Mouse (Mus musculus) cerebellum, adult 2 months (tissue): ENCODE data around the gene Arcn1.

Experiments used
- CTCF ChIP-seq: fragments of 200-500 bp; IDR thresholded peaks from 2 replicates; pipeline ENCODE4 v1.5.1; 2011; ENCODE audit warnings: low read depth, mild to moderate bottlenecking, control low read depth, low read length, moderate library complexity, borderline replicate concordance; ENCODE audit not compliant: insufficient read depth
- POLR2A ChIP-seq: fragments of 200-500 bp; IDR thresholded peaks from 2 replicates; pipeline ENCODE4 v1.6.1; 2011; ENCODE audit warnings: low read length, control low read depth, borderline replicate concordance; ENCODE audit not compliant: insufficient read depth

- TF ChIP-seq POLR2A (no peak), CTCF (no peak)
Measured at GRCm38 (mm10) chr9:44760873-44761272, 6.8 kb downstream of the Arcn1 start.
